Mouse (Mus musculus) cortical plate, adult 2 months (tissue): ENCODE results near the gene Lamb3.

ENCODE experiments used
- CTCF ChIP-seq: fragments of 200-500 bp; IDR thresholded peaks from 2 replicates; pipeline ENCODE4 v1.5.1; 2011; ENCODE audit warnings: mild to moderate bottlenecking, control low read depth, low read length; ENCODE audit not compliant: insufficient read depth; ENCODE audit errors: extremely low read depth
- POLR2A ChIP-seq: fragments of 200-500 bp; IDR thresholded peaks from 2 replicates; pipeline ENCODE4 v1.6.1; 2011; ENCODE audit warnings: mild to moderate bottlenecking, low read length, control low read depth; ENCODE audit not compliant: insufficient read depth; ENCODE audit errors: extremely low read depth

GRCm38 (mm10) chr1:193386136-193386535 lies 178.6 kb downstream of the Lamb3 start:
- peak; percentile 95 for TF ChIP-seq CTCF
- TF ChIP-seq POLR2A = no peak
